In genomic region chr8:71685573-71685972, GRCm38 (mm10) we compare ENCODE assay signal across 9 mouse cellular contexts. TPM values are rescaled to one million over a fixed set of nuclear protein-coding genes. Genes with fewer than 3 reads are reported as not detected.
DNase-seq lines count a peak whose midpoint lies in the region; ATAC-seq lines count a peak whose summit lies in the region.
"Had no signal": no experiment of that assay in that cellular context is flagged by ENCODE, and none has a peak within 500 bp of the region (broad histone marks: within the 10 kb centered on the region; RNA-seq: fewer than 3 reads in every experiment).

No protein-coding gene starts in this region.

- no peaks in the 10 kb centered on the region for H3K9me3 ChIP-seq in heart, embryonic 12.5 days (replicated peaks)
- no peaks in the 10 kb centered on the region for H3K9me3 ChIP-seq in forebrain, embryonic 16.5 days (ENCODE audit: control insufficient read depth, low read length)
- no peaks in the 10 kb centered on the region for H3K9me3 ChIP-seq in midbrain, embryonic 11.5 days (ENCODE audit: control insufficient read depth, low read length)

- peak overlapping the region; percentile 30 for H3K4me3 ChIP-seq in heart, embryonic 12.5 days
- H3K4me3 ChIP-seq in forebrain, embryonic 16.5 days (replicated peaks; ENCODE audit: low read length), result peak overlapping the region; percentile 43
- H3K4me3 ChIP-seq in midbrain, embryonic 11.5 days (ENCODE audit: low read depth, low read length), result no peak overlapping the region

- no peak overlapping the region for H3K9ac ChIP-seq in heart, embryonic 12.5 days
- H3K9ac ChIP-seq in forebrain, embryonic 16.5 days (replicated peaks; ENCODE audit: low read depth, low read length), result peak overlapping the region; percentile 41; the same call in 1 of the 2 replicates
- no peak overlapping the region for H3K9ac ChIP-seq in midbrain, embryonic 11.5 days (ENCODE audit: low read length)

- peaks cover 19% of the 10 kb centered on the region for H3K4me1 ChIP-seq in heart, embryonic 12.5 days (replicated peaks)
- peaks cover 12% of the 10 kb centered on the region for H3K4me1 ChIP-seq in forebrain, embryonic 16.5 days (replicated peaks; ENCODE audit: control insufficient read depth, insufficient read depth, low read length)
- H3K4me1 ChIP-seq in midbrain, embryonic 11.5 days (ENCODE audit: control insufficient read depth, insufficient read depth, low read length), result 0 out of 2 replicates have a peak, but pooled peaks cover 6% of the 10 kb centered on the region

- DNase-seq in heart, postnatal 36 days, result no peak
- DNase-seq in R1 (ENCODE audit: low read depth, low spot score), result peak; percentile 83
- DNase-seq in midbrain, embryonic 11.5 days (ENCODE audit: low spot score, missing footprints), result peak; percentile 90
- DNase-seq in B cell, adult 2 months, result no peak
- no peak for DNase-seq in layer of hippocampus, adult 9-10 months (ENCODE audit: low spot score)
- DNase-seq in adrenal gland, postnatal 25 days, result no peak

- intact Hi-C loops in heart, postnatal 36 days (cut with DNase I), result no loop called here

- H3K27ac ChIP-seq in heart, embryonic 12.5 days (ENCODE audit: poor library complexity, severe bottlenecking), result no peak overlapping the region
- no peak overlapping the region for H3K27ac ChIP-seq in forebrain, embryonic 16.5 days (ENCODE audit: low read length)
- H3K27ac ChIP-seq in midbrain, embryonic 11.5 days (ENCODE audit: low read depth, low read length), result no peak overlapping the region

- ATAC-seq in heart, embryonic 12.5 days (ENCODE audit: insufficient number of reproducible peaks, low FRiP score), result no peak
- peak; percentile 37 for ATAC-seq in forebrain, embryonic 16.5 days
- ATAC-seq in midbrain, embryonic 11.5 days (ENCODE audit: low FRiP score), result peak; percentile 2; the same call in 1 of the 2 replicates

- H3K36me3 ChIP-seq in heart, embryonic 12.5 days, result peaks cover 6% of the 10 kb centered on the region; the same call in 1 of the 2 replicates
- no peaks in the 10 kb centered on the region for H3K36me3 ChIP-seq in forebrain, embryonic 16.5 days (ENCODE audit: control insufficient read depth, insufficient read depth)
- H3K36me3 ChIP-seq in midbrain, embryonic 11.5 days (ENCODE audit: control insufficient read depth, insufficient read depth, low read length), result no peaks in the 10 kb centered on the region

- H3K4me2 ChIP-seq in heart, embryonic 12.5 days, result peak overlapping the region; percentile 57
- H3K4me2 ChIP-seq in forebrain, embryonic 16.5 days (ENCODE audit: low read length), result peak overlapping the region; percentile 67
- H3K4me2 ChIP-seq in midbrain, embryonic 11.5 days, result peak overlapping the region; percentile 30

- WGBS in heart, embryonic 12.5 days, result 11% methylated on average over 29 of the region's 29 CpGs
- WGBS in forebrain, embryonic 16.5 days, result 1% methylated on average over 29 of the region's 29 CpGs
- 2% methylated on average over 29 of the region's 29 CpGs for WGBS in midbrain, embryonic 11.5 days

- peaks cover 100% of the 10 kb centered on the region for H3K27me3 ChIP-seq in heart, embryonic 12.5 days (replicated peaks)
- H3K27me3 ChIP-seq in forebrain, embryonic 16.5 days (replicated peaks; ENCODE audit: control insufficient read depth, insufficient read depth, low read length), result peaks cover 100% of the 10 kb centered on the region
- H3K27me3 ChIP-seq in midbrain, embryonic 11.5 days (ENCODE audit: control insufficient read depth, insufficient read depth, low read length), result peaks cover 100% of the 10 kb centered on the region
- H3K27me3 ChIP-seq: CH12.LX had no signal

RNA-seq across cellular contexts. Expression of gene Insl3, which starts 3.4 kb away (rescaled TPM):
- polyA plus RNA-seq in heart, embryonic 12.5 days (2016; fragmentation: Nextera tagmentation; extraction: Ambion mirVana), result 2.0 and 2.4 TPM in 2 replicates
- total RNA-seq in heart, postnatal 36 days (2021), result 1 to 10 TPM; 3.8 to 4.7 TPM
- polyA plus RNA-seq in forebrain, embryonic 16.5 days (2015; fragmentation: Nextera tagmentation; extraction: Ambion mirVana), result not detected in 2 replicates
- polyA plus RNA-seq in midbrain, embryonic 11.5 days (2014; fragmentation: Nextera tagmentation; extraction: Ambion mirVana), result 0.44 and 0.48 TPM in 2 replicates
- 6.1 and 7.8 TPM in 2 replicates for total RNA-seq in adrenal gland, postnatal 25 days (2021)

RNA-seq across cellular contexts. Expression of gene Jak3, which starts 9.5 kb away (rescaled TPM):
- 10.6 and 11.8 TPM in 2 replicates for polyA plus RNA-seq in heart, embryonic 12.5 days (2016; fragmentation: Nextera tagmentation; extraction: Ambion mirVana)
- 1 to 10 TPM; 8.2 to 8.6 TPM for total RNA-seq in heart, postnatal 36 days (2021)
- polyA plus RNA-seq in forebrain, embryonic 16.5 days (2015; fragmentation: Nextera tagmentation; extraction: Ambion mirVana), result 3.4 and 4.1 TPM in 2 replicates
- polyA plus RNA-seq in midbrain, embryonic 11.5 days (2014; fragmentation: Nextera tagmentation; extraction: Ambion mirVana), result 1.3 and 1.7 TPM in 2 replicates
- total RNA-seq in adrenal gland, postnatal 25 days (2021), result 11.7 and 14.3 TPM in 2 replicates

RNA-seq across cellular contexts. Expression of gene Unc13a, which starts 14.0 kb away (rescaled TPM):
- polyA plus RNA-seq in heart, embryonic 12.5 days (2016; fragmentation: Nextera tagmentation; extraction: Ambion mirVana), result 0.47 and 0.64 TPM in 2 replicates
- under 1 TPM; 0.49 to 0.64 TPM for total RNA-seq in heart, postnatal 36 days (2021)
- polyA plus RNA-seq in forebrain, embryonic 16.5 days (2015; fragmentation: Nextera tagmentation; extraction: Ambion mirVana), result 23.1 and 33.6 TPM in 2 replicates
- 5.4 and 6.5 TPM in 2 replicates for polyA plus RNA-seq in midbrain, embryonic 11.5 days (2014; fragmentation: Nextera tagmentation; extraction: Ambion mirVana)
- total RNA-seq in adrenal gland, postnatal 25 days (2021), result 8.3 and 8.4 TPM in 2 replicates

RNA-seq across cellular contexts. Expression of gene B3gnt3, which starts 16.0 kb away (rescaled TPM):
- 3.4 and 3.7 TPM in 2 replicates for polyA plus RNA-seq in heart, embryonic 12.5 days (2016; fragmentation: Nextera tagmentation; extraction: Ambion mirVana)
- total RNA-seq in heart, postnatal 36 days (2021), result 1 to 10 TPM; 6.5 to 7.5 TPM
- polyA plus RNA-seq in forebrain, embryonic 16.5 days (2015; fragmentation: Nextera tagmentation; extraction: Ambion mirVana), result 0.58 and 0.68 TPM in 2 replicates
- polyA plus RNA-seq in midbrain, embryonic 11.5 days (2014; fragmentation: Nextera tagmentation; extraction: Ambion mirVana), result 0.38 and 0.63 TPM in 2 replicates
- total RNA-seq in adrenal gland, postnatal 25 days (2021), result 3.7 and 4.8 TPM in 2 replicates

RNA-seq across cellular contexts. Expression of gene Fcho1, which starts 39.9 kb away (rescaled TPM):
- 1.6 and 2.1 TPM in 2 replicates for polyA plus RNA-seq in heart, embryonic 12.5 days (2016; fragmentation: Nextera tagmentation; extraction: Ambion mirVana)
- total RNA-seq in heart, postnatal 36 days (2021), result 1 to 10 TPM in 1 of 2 experiments, under 1 TPM in 1; 0.56 to 1.2 TPM
- 72.4 and 100 TPM in 2 replicates for polyA plus RNA-seq in forebrain, embryonic 16.5 days (2015; fragmentation: Nextera tagmentation; extraction: Ambion mirVana)
- 12.9 and 15.3 TPM in 2 replicates for polyA plus RNA-seq in midbrain, embryonic 11.5 days (2014; fragmentation: Nextera tagmentation; extraction: Ambion mirVana)
- 2.2 and 2.6 TPM in 2 replicates for total RNA-seq in adrenal gland, postnatal 25 days (2021)

Comparison
In these comparisons a context has a peak if more than half of its experiments do, and no peak if none do; other contexts are left out.
1. DNase-seq: peak in R1 (single experiment) and midbrain, embryonic 11.5 days (single experiment); none in heart, postnatal 36 days (0 of 2), B cell, adult 2 months (0 of 2), layer of hippocampus, adult 9-10 months (single experiment) and adrenal gland, postnatal 25 days (single experiment).
2. Peak in every context shown above with its lines, with median percentiles within 50 percentile points of each other: H3K4me2 ChIP-seq.